Mouse (Mus musculus): Measurements from ENCODE around the gene Fermt2. TPM values are rescaled to one million over a fixed set of nuclear protein-coding genes. Genes with fewer than 3 reads are reported as not detected.

Gene Fermt2
- total RNA-seq (2014; rRNA removed) (30.0 and 31.6 TPM in 2 replicates), polyA plus RNA-seq (2015; fragmentation: Nextera tagmentation; extraction: Ambion mirVana) (76.4 and 89.4 TPM in 2 replicates)

DNA sequence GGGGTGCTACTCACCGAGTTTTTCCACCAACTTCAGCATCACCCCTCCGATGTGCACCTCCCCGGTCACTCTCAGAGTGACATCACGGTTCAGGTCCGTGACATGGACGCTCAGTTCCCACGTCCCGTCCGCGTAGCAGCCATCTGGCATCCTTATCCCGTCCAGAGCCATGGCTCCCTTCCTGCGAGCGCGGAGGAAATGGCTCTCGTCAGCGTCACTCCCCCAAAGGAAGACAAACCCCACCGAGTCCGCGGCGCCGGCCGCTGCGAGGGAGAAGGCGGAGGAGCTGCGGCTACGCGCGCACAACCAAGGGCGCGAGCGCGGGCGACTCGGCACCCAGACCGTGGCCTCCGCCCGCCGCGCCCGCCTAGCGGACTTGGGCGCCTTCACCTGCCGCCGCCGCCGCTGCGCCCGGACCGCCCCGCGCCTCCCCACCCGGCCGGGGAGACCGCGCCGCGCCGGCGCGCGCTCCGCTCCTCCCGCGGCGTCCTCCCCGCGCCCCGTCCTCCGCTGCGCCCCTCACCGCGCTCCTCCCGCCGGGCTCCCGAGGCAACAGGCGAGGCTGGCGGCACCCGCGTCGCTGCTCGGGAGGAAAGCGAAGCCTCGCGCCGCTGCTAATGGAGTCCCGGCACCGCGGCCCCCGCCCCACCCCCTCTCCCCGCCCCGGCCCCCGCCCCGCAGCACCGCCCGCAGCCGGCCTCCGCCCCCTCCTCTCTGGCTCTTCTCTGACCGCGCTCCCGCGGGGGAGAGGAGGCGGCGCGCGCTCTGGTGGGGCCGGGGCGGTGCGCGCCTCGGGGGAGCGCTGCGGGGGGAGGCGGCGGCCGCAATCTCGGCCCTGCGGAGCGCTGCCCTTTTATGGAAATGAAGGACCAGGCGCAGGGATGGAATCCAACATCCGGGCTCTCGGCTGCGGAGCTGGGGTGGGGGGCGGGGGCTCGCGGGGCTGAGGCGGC is at the start of gene Fermt2:
Fermt2 (minus strand) TSS at position 708 of the 953 bp plus-strand sequence.
- H3K4me3 ChIP-seq (ENCODE audit: low read length): peak within 1 kb of the TSS; percentile 85
- peak within 1 kb of the TSS; percentile 76 for H3K9ac ChIP-seq (replicated peaks; ENCODE audit: low read length)
- 2% methylated on average over 64 of the region's 126 CpGs for WGBS
- 0 out of 2 replicates have a peak, but pooled peaks cover 13% of the 10 kb centered on the region for H3K4me1 ChIP-seq (ENCODE audit: insufficient read depth, low read length)
- no peaks in the 10 kb centered on the region for H3K9me3 ChIP-seq (ENCODE audit: low read length)
- peak within 1 kb of the TSS; percentile 96 for H3K27ac ChIP-seq
- DNase-seq (ENCODE audit: low spot score) (peak; percentile 87), ATAC-seq (peak; percentile 91)
- TF ChIP-seq CTCF (IDR thresholded peaks at IDR 0.05; ENCODE audit: low read depth): no peak
- H3K36me3 ChIP-seq (ENCODE audit: insufficient read depth, low read length): no peaks in the 10 kb centered on the region
- no peaks in the 10 kb centered on the region for H3K27me3 ChIP-seq (ENCODE audit: insufficient read depth, low read length)
- H3K4me2 ChIP-seq (ENCODE audit: low read depth, low read length): peak within 1 kb of the TSS; percentile 59

DNA sequence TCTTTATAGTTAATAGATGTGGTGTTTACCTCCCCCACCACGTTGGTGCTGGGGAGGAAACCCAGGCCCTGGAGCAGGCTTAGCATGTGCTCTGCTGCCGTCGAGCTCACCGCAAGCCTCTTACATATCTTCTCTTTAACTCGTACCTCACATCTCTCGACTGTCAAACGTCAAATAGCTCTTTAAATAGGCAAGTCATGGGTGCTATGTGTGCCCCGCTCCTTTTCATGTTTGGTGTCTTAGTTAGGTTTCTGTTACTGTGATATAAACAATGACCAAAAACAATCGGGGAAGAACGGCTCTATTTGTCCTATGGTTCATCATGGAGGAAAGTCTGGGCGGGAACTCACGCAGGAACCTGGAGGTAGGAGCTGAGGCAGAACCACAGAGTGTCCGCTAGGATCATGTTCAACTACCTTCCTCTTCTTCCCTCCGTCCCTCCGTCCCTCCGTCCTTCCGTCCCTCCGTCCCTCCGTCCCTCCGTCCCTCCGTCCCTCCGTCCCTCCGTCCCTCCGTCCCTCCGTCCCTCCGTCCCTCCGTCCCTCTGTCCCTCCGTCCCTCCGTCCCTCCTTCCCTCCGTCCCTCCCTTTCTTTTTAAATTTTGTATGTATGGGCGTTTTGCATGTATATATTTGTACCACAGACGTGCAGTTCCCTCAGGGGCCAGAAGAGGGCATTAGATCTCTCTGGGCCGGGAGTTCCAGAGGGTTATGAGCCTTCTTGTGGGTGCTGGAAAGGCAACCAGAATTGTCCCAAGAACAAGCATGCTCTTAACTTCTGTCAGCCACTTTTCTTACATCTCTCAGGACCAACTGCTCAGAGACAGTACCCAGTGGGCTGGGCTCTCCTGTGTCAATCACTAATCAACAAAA is 36.4 kb upstream of the Fermt2 start:
- DNase-seq (ENCODE audit: low spot score) (peak; percentile 77), ATAC-seq (0 out of 2 replicates have a peak, but pooled peaks have one; percentile 11)
- Histone ChIP-seq H3K9me3 (ENCODE audit: low read length) (no peaks in the 10 kb centered on the region), H3K27me3 (ENCODE audit: insufficient read depth, low read length) (no peaks in the 10 kb centered on the region), H3K4me1 (ENCODE audit: insufficient read depth, low read length) (no peaks in the 10 kb centered on the region), H3K4me2 (ENCODE audit: low read depth, low read length) (peak overlapping the region; percentile 52), H3K36me3 (ENCODE audit: insufficient read depth, low read length) (no peaks in the 10 kb centered on the region), H3K4me3 (ENCODE audit: low read length) (peak overlapping the region; percentile 23), H3K9ac (replicated peaks; ENCODE audit: low read length) (0 out of 2 replicates have a peak overlapping the region, but pooled peaks have one; percentile 13), H3K27ac (peak overlapping the region; percentile 82)
- TF ChIP-seq CTCF (IDR thresholded peaks at IDR 0.05; ENCODE audit: low read depth): peak; percentile 80
- WGBS: 17% methylated on average over 33 of the region's 33 CpGs

DNA sequence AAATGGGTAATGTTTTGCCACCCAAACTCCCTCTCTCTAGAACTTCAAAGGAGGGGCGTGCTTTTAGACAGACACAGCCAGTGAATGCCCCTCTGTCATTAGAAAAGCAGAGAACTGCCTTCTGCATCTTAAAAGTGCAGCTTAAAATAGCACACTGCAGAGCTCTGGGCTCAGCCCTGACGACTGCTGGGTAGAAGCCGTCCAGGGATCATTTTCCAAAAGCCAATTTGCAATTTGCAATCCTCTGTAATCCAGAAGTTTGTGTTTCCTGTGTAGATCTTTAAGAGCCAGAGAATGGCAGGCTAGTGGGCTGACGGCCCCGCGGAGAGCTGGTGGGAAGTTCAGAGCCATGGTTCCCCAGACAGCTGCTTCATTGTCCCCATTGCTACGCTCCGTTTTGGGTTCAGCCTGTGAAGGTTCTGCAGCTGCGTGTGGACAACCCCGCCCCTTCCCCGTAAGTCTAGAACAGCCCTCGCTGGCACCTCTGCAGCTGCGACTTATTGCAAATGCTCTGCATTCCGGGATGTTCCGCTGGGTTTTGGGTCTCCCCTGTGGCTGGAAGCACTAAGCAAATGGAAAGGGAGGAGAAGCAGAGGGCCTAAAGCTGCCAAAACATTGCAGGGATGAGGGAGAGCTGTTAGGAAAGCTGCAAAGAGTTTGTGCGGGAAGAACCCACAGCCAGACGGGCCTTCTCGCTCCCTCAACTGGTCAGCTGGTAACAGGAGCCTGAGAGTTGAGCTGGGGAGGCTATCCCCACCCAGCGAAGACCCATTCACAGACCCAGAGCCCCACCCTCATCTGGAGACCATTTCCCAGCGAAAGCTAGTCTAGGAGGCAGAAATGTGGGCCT is 35.5 kb upstream of the Fermt2 start:
- H3K27me3 ChIP-seq (ENCODE audit: insufficient read depth, low read length): no peaks in the 10 kb centered on the region
- peak overlapping the region; percentile 52 for H3K4me2 ChIP-seq (ENCODE audit: low read depth, low read length)
- ATAC-seq (peak; percentile 82), DNase-seq (ENCODE audit: low spot score) (peak; percentile 68)
- peak overlapping the region; percentile 82 for H3K27ac ChIP-seq
- no peaks in the 10 kb centered on the region for H3K4me1 ChIP-seq (ENCODE audit: insufficient read depth, low read length)
- peak overlapping the region; percentile 18 for H3K4me3 ChIP-seq (ENCODE audit: low read length)
- no peak for TF ChIP-seq CTCF (IDR thresholded peaks at IDR 0.05; ENCODE audit: low read depth)
- H3K36me3 ChIP-seq (ENCODE audit: insufficient read depth, low read length): no peaks in the 10 kb centered on the region
- 9% methylated on average over 20 of the region's 20 CpGs for WGBS
- H3K9ac ChIP-seq (replicated peaks; ENCODE audit: low read length): peak overlapping the region; percentile 13; the same call in 1 of the 2 replicates
- H3K9me3 ChIP-seq (ENCODE audit: low read length): no peaks in the 10 kb centered on the region

DNA sequence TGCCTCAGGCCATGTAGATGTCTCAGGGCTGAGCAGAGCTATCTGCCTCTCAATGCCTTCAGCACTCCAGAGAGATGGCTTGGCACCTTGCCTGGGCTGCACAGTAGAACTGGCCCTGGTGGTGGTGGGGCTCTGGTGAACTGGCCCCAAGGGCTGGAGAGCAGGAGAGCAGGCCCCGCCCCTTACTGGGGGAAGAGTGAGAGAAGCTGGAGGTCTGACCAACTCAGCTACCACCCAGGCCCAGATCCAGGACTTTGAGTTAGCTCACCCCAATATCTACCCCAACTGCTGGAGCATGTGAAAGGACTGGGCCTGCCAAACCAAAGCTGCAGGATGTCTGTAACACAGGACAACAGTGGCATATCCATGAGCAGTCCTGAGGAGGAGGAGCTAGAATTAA is 33.7 kb upstream of the Fermt2 start:
- Histone ChIP-seq H3K9me3 (ENCODE audit: low read length) (no peaks in the 10 kb centered on the region), H3K36me3 (ENCODE audit: insufficient read depth, low read length) (no peaks in the 10 kb centered on the region), H3K4me3 (ENCODE audit: low read length) (no peak overlapping the region), H3K4me2 (ENCODE audit: low read depth, low read length) (no peak overlapping the region), H3K27me3 (ENCODE audit: insufficient read depth, low read length) (no peaks in the 10 kb centered on the region), H3K9ac (replicated peaks; ENCODE audit: low read length) (no peak overlapping the region), H3K27ac (peak overlapping the region; percentile 82; the same call in 1 of the 2 replicates), H3K4me1 (ENCODE audit: insufficient read depth, low read length) (no peaks in the 10 kb centered on the region)
- peak; percentile 68 for ATAC-seq
- DNase-seq (ENCODE audit: low spot score): peak; percentile 69
- TF ChIP-seq CTCF (IDR thresholded peaks at IDR 0.05; ENCODE audit: low read depth): no peak
- WGBS: 73% methylated on average over 1 of the region's 1 CpGs

DNA sequence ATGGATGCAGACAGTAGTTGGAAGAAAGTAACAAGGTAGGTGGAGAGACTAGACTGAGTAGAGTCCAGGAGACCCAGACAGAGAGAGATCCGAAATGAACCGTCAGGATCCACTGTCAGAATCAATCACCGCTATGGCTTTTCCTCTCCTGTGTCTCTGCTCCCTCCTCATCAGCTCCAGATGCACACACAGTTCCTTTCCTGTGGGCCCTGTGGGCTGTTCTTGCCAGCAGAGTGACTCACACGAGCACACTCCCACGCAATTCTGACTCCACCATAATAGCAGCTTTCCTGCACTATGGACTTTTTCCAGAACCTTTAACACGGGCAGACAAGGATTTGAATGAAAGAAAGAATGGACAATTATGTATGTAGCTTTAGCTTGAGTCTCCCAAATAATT is 31.8 kb upstream of the Fermt2 start:
- Histone ChIP-seq H3K4me3 (ENCODE audit: low read length) (no peak overlapping the region), H3K9ac (replicated peaks; ENCODE audit: low read length) (no peak overlapping the region), H3K4me2 (ENCODE audit: low read depth, low read length) (no peak overlapping the region), H3K27ac (no peak overlapping the region), H3K4me1 (ENCODE audit: insufficient read depth, low read length) (no peaks in the 10 kb centered on the region), H3K27me3 (ENCODE audit: insufficient read depth, low read length) (no peaks in the 10 kb centered on the region), H3K36me3 (ENCODE audit: insufficient read depth, low read length) (no peaks in the 10 kb centered on the region), H3K9me3 (ENCODE audit: low read length) (no peaks in the 10 kb centered on the region)
- 76% methylated on average over 6 of the region's 6 CpGs for WGBS
- DNase-seq (ENCODE audit: low spot score): no peak
- no peak for TF ChIP-seq CTCF (IDR thresholded peaks at IDR 0.05; ENCODE audit: low read depth)
- no peak for ATAC-seq
